Mouse (Mus musculus) hindbrain, embryonic 10.5 days (tissue): ENCODE measurements around the gene Gm47791. TPM values are rescaled to one million over a fixed set of nuclear protein-coding genes. Genes with fewer than 3 reads are reported as not detected.

Experiments used
- DNase-seq: peaks from one replicate; pipeline ENCODE4 v3.0.0-alpha.2; 2017; ENCODE audit warnings: low spot score
- H3K27ac ChIP-seq: fragments of 300-500 bp; sonication (generic); 2 replicates; pipeline ENCODE4 v1.5.1; 2016; ENCODE audit warnings: mild to moderate bottlenecking, moderate library complexity
- H3K27me3 ChIP-seq: fragments of 300-500 bp; sonication (generic); 2 replicates; pipeline ENCODE4 v1.6.1; 2016; ENCODE audit warnings: mild to moderate bottlenecking; ENCODE audit not compliant: poor library complexity, insufficient read depth, severe bottlenecking
- H3K36me3 ChIP-seq: fragments of 300-500 bp; sonication (generic); 2 replicates; pipeline ENCODE4 v1.6.1; 2016; ENCODE audit warnings: mild to moderate bottlenecking, moderate library complexity
- H3K4me1 ChIP-seq: fragments of 300-500 bp; sonication (generic); replicated peaks from 2 replicates; pipeline ENCODE4 v1.6.1; 2016; ENCODE audit warnings: mild to moderate bottlenecking
- H3K4me3 ChIP-seq: fragments of 300-500 bp; sonication (generic); 2 replicates; pipeline ENCODE4 v1.5.1; 2016; ENCODE audit warnings: mild to moderate bottlenecking, moderate library complexity
- H3K9me3 ChIP-seq: fragments of 300-500 bp; sonication (generic); 2 replicates; pipeline ENCODE4 v1.6.1; 2016; ENCODE audit warnings: mild to moderate bottlenecking, moderate library complexity
- WGBS: fragments of 180-500 bp; shearing (Covaris S2); methylation state at CpG from one replicate; pipeline ENCODE4 v1.1.7; 2016; 5-methylcytosine and 5-hydroxymethylcytosine counted together
- polyA plus RNA-seq: library from polyadenylated mRNA; unstranded; fragments of >200 nt; fragmentation: Nextera tagmentation; extraction: Ambion mirVana; gene quantifications from 2 replicates; pipeline ENCODE4 v1.2.1, GENCODE M21; 2016

Gm47791 gene
- polyA plus RNA-seq, 1 experiment from 2014 or later: not detected

DNA sequence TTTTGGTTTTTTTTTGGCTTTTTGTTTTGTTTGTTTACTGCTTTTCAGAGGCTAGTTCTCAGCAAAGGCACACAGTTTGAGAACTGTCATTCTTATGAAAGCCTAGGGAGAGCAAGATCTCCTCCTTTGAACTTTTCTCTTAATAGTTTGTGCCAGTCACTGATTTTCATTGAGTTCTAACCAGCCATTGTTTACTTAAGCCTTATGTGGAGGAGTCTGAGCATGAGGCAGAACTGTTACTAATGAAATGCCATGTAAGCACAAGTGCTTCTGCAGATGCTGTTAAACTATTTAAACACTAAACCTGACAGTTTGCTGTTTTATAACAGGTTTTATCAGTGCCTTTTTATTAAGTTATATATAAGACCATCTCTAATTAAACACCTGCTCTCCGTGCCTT, 33.0 kb downstream of the Gm47791 start:
- no peaks in the 10 kb centered on the region for H3K27me3 ChIP-seq
- H3K9me3 ChIP-seq: no peaks in the 10 kb centered on the region
- H3K4me3 ChIP-seq: no peak overlapping the region
- H3K4me1 ChIP-seq: no peaks in the 10 kb centered on the region
- H3K36me3 ChIP-seq: peaks cover 77% of the 10 kb centered on the region
- no peak for DNase-seq
- 91% methylated on average over 1 of the region's 1 CpGs for WGBS
- H3K27ac ChIP-seq: no peak overlapping the region

DNA sequence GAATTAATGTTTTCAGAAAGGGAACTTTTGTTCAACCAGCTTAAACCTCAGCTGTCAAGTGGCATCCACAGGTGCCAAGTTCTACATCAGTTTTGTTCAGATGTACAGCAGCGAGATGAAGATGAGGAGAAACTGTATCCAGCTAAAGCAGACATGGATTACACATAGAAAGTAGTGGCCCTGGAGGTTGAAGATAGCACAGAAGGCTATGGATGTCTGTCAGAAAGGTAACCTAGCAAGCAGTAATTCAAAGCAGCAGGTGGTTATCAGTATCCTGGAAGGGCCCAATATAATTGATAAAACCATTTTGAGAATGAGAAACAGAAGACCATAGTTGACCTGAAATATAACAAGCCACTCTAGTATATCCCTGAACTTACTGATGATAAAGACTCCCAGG, 37.7 kb downstream of the Gm47791 start:
- Histone ChIP-seq H3K9me3 (no peaks in the 10 kb centered on the region), H3K4me3 (no peak overlapping the region), H3K27ac (no peak overlapping the region), H3K36me3 (peaks cover 98% of the 10 kb centered on the region), H3K4me1 (no peaks in the 10 kb centered on the region), H3K27me3 (no peaks in the 10 kb centered on the region)
- DNase-seq: no peak
- 88% methylated on average over 1 of the region's 1 CpGs for WGBS

DNA sequence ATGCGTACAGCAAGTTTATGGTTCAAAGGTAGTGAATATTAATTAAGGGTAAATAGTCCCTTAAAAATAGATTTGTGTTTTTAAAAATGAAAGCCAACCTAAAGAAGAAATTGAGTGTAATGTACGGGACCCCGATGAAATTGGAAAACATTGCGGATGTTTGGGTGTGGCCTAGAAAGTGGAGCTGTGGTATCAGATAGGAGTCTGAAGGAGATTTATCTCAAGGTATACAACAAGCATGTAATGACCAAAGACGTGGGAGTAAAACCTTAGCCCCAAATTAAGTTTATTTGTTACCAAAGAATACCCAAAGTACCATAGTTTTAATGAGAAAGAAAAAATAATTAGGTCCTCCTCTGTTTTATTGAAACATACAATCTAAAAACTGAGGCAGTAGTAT, 44.6 kb downstream of the Gm47791 start:
- DNase-seq: no peak
- Histone ChIP-seq H3K36me3 (peaks cover 38% of the 10 kb centered on the region), H3K4me3 (no peak overlapping the region), H3K27ac (no peak overlapping the region), H3K4me1 (peaks cover 12% of the 10 kb centered on the region), H3K9me3 (no peaks in the 10 kb centered on the region), H3K27me3 (peaks cover 17% of the 10 kb centered on the region)
- 95% methylated on average over 5 of the region's 5 CpGs for WGBS

DNA sequence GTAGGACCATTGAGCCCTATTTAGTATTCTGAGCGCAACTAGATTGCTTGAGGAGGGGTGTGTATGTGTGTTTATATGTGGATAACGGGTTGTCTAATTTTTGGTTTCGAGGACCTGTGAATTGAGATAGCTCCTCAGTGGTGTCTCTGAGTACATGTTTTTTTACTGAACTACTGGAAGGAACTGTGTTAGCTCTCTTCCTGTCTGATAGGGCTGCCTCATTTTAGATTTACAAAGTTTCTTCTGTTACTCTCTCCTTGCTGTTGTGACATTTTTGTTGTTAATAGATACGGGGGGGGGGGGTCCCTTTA, 45.2 kb downstream of the Gm47791 start:
- 59% methylated on average over 4 of the region's 4 CpGs for WGBS
- no peak for DNase-seq
- H3K27me3 ChIP-seq: peaks cover 17% of the 10 kb centered on the region

DNA sequence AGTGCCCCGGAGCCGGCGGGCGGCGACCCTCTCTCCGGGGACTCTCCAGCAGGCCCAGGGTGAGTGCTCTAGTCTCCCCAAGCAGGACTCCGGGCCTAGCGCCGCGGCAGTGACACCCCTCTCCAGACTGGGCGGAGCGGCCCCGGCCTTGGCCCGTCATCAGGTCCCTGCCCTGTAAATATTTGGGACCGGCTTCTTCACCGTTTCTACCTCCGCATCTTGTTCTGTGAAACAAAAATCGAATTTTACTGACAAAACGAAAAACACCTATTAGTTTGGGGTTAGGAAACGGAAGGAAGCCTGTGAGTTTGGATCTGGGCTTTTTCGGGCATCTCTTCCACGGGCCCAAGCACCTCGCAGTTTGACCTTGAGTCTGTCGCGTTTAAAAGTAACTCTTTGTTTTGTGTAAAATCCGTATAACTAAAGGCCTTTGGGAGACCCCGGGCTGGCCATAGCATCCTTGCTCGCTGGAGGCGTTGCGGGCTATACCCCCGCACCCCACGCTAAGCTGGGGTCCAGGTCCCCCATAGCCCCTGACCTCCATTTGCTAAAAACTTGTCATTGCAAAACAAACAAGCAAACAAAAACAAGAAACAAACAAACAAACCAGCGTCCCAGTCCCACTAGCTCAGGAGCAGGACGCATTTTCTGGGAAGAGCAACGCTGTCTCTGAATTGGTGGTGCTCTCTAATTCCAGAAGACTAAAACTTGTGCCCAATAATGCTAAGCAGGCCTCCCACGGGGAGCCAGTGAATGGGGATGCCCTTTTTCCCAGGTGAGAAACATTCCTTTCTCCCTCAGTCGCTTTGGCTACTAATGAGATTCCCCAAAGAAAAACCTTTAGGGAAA, 45.8 kb downstream of the Gm47791 start:
- DNase-seq: no peak
- Histone ChIP-seq H3K27ac (peak overlapping the region; percentile 94), H3K9me3 (no peaks in the 10 kb centered on the region), H3K4me3 (peak overlapping the region; percentile 74), H3K4me1 (peaks cover 12% of the 10 kb centered on the region), H3K36me3 (peaks cover 25% of the 10 kb centered on the region), H3K27me3 (peaks cover 17% of the 10 kb centered on the region)
- 1% methylated on average over 37 of the region's 37 CpGs for WGBS

More for the DNA sequence above, 45.2 kb downstream of the Gm47791 start:
- peaks cover 31% of the 10 kb centered on the region for H3K36me3 ChIP-seq
- H3K4me1 ChIP-seq: peaks cover 12% of the 10 kb centered on the region
- no peak overlapping the region for H3K27ac ChIP-seq
- H3K9me3 ChIP-seq: no peaks in the 10 kb centered on the region
- H3K4me3 ChIP-seq: peak overlapping the region; percentile 74

DNA sequence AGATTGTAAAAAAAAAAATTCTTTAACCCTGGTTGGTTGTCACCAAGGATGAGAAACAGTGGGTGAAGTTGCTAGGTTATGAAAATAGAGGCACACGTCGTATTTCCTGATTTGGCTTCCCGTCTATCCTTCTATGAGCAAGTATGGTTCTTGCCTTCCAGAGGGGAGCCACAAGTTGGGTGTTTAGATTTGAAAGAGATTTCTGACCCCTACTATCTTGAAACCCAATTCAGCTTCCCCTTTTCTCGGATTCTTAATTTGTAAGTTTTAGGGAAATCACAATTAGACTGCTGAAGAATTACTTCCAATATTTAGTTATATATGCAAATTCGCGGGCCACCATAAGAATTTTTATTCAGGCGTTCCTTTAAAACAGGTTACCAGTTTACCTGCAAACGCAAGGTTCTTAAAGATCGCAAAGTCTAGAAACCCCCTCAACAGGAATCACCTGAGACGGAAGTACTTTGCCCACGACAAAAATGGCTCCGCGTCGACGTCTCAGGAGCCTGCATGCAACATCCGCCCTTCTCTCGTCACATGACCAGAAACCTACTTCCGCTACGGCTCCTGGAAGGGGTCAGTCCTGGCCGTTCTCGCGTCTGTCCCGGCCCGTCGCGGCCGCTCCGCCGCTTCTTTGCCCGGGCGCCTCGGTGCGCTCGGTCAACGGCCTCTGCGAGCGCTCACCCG, 46.6 kb downstream of the Gm47791 start, which contains the start of gene Mff:
Gene Mff, plus strand, starts transcription at position 552 of the 687 bp plus-strand sequence.
- peak; percentile 93 for DNase-seq
- Histone ChIP-seq H3K4me3 (peak within 1 kb of the TSS; percentile 74), H3K27me3 (peaks cover 22% of the 10 kb centered on the region), H3K9me3 (no peaks in the 10 kb centered on the region), H3K27ac (peak within 1 kb of the TSS; percentile 94), H3K36me3 (peaks cover 18% of the 10 kb centered on the region), H3K4me1 (peaks cover 12% of the 10 kb centered on the region)
- 10% methylated on average over 38 of the region's 38 CpGs for WGBS

Other genes starting within 250 kb of the Gm47791 start
- gene Col4a4, start 184.4 kb downstream of the Gm47791 start, polyA plus RNA-seq: 0.05 and 0.18 TPM in 2 replicates
- gene Col4a3, start 184.3 kb downstream of the Gm47791 start, polyA plus RNA-seq: 0.10 and 0.18 TPM in 2 replicates
- gene Mff, start 46.4 kb downstream of the Gm47791 start, polyA plus RNA-seq: 203 and 222 TPM in 2 replicates
- 0.13 TPM in 1 of 2 replicates, not detected in the other for gene Tm4sf20, start 2.8 kb downstream of the Gm47791 start, polyA plus RNA-seq
- 27.6 and 34.5 TPM in 2 replicates for gene Agfg1, start 68.2 kb upstream of the Gm47791 start, polyA plus RNA-seq
- gene A030005L19Rik, start 142.1 kb upstream of the Gm47791 start, polyA plus RNA-seq: 0.41 TPM in 1 of 2 replicates, not detected in the other
- gene A030014E15Rik, start 153.7 kb upstream of the Gm47791 start, polyA plus RNA-seq: not detected in 2 replicates
- gene Gm6217, start 160.2 kb upstream of the Gm47791 start, polyA plus RNA-seq: not detected in 2 replicates
- gene A030003K21Rik, start 172.1 kb upstream of the Gm47791 start, polyA plus RNA-seq: not detected in 2 replicates
- gene Gm7544, start 184.8 kb upstream of the Gm47791 start, polyA plus RNA-seq: not detected in 2 replicates
- not detected in 2 replicates for gene Gm47955, start 189.0 kb upstream of the Gm47791 start, polyA plus RNA-seq
- gene Gm47959, start 229.3 kb upstream of the Gm47791 start, polyA plus RNA-seq: not detected in 2 replicates